Mouse (Mus musculus): ENCODE results near the gene Tma16. TPM values are rescaled to one million over a fixed set of nuclear protein-coding genes. Genes with fewer than 3 reads are reported as not detected.

Gene Tma16
- polyA plus RNA-seq, 1 experiment = not detected

DNA sequence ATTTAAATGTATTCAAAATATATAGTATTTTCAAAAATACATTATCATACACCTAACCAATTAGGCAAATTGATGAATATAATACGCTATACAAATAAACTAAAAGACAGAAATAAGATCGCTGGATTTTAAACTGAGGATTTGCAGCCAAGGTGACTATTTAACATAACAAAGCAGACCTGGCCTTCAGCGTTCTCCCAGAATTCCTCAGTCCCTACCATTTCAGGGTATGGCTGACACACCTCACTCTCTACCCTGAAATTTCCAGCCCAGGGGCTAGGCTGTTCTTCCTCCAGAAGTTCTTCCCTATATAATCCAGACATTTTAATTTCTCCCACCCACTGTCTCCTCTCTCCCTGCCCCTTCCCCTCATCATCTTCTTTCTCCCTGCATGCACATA is 2.2 kb upstream of the Tma16 start:
- 49% methylated on average over 3 of the region's 3 CpGs for WGBS
- no peak overlapping the region for H3K4me3 ChIP-seq (ENCODE audit: insufficient read depth, low read depth, low read length)
- H3K27ac ChIP-seq (ENCODE audit: insufficient read depth, low read depth, low read length) = no peak overlapping the region
- no peaks in the 10 kb centered on the region for H3K4me1 ChIP-seq (ENCODE audit: control insufficient read depth, insufficient read depth, low read length)
- no peak for TF ChIP-seq CTCF (IDR thresholded peaks at IDR 0.05; ENCODE audit: insufficient read depth, low read depth, low read length)

GRCm38 (mm10) chr8:66476880-66477279 is 9.4 kb downstream of the Tma16 start:
- WGBS = 92% methylated on average over 3 of the region's 3 CpGs
- Histone ChIP-seq H3K4me3 (ENCODE audit: insufficient read depth, low read depth, low read length) (no peak overlapping the region), H3K27ac (ENCODE audit: insufficient read depth, low read depth, low read length) (no peak overlapping the region), H3K4me1 (ENCODE audit: control insufficient read depth, insufficient read depth, low read length) (no peaks in the 10 kb centered on the region)
- TF ChIP-seq CTCF (IDR thresholded peaks at IDR 0.05; ENCODE audit: insufficient read depth, low read depth, low read length) = no peak
- no peak for TF ChIP-seq POLR2A (IDR thresholded peaks at IDR 0.05; ENCODE audit: insufficient read depth, low read depth, low read length)

DNA sequence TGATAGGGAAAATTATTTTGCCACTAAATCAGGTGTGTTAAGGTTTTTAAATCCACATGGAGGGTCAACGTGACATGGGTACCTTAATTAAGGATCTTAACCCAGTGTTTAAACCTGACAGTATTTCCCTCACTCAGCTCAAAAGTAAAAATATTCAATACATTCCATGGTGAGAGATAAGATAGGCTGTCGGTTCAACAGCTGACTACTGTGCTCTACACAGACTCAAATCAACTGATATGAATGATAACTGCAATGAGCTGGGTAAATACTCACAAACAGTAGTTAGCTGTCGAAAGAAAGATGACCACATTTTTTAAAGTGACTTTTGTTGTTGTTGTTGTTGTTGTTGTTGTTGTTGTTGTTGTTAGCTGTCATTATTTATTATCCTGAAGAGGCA is 16.5 kb downstream of the Tma16 start:
- H3K4me3 ChIP-seq (ENCODE audit: insufficient read depth, low read depth, low read length) = no peak overlapping the region
- TF ChIP-seq POLR2A (IDR thresholded peaks at IDR 0.05; ENCODE audit: insufficient read depth, low read depth, low read length) (no peak), CTCF (IDR thresholded peaks at IDR 0.05; ENCODE audit: insufficient read depth, low read depth, low read length) (no peak)
- H3K4me1 ChIP-seq (ENCODE audit: control insufficient read depth, insufficient read depth, low read length) = no peaks in the 10 kb centered on the region
- WGBS = 91% methylated on average over 3 of the region's 3 CpGs
- no peak overlapping the region for H3K27ac ChIP-seq (ENCODE audit: insufficient read depth, low read depth, low read length)

- no peak overlapping the region for H3K4me3 ChIP-seq (ENCODE audit: insufficient read depth, low read depth, low read length)
- no peak for TF ChIP-seq POLR2A (IDR thresholded peaks at IDR 0.05; ENCODE audit: insufficient read depth, low read depth, low read length)
- no peak for TF ChIP-seq CTCF (IDR thresholded peaks at IDR 0.05; ENCODE audit: insufficient read depth, low read depth, low read length)
- no peak overlapping the region for H3K27ac ChIP-seq (ENCODE audit: insufficient read depth, low read depth, low read length)
- no peaks in the 10 kb centered on the region for H3K4me1 ChIP-seq (ENCODE audit: control insufficient read depth, insufficient read depth, low read length)
These were observed 29.3 kb downstream of the Tma16 start for GRCm38 (mm10) chr8:66457057-66457456.

DNA sequence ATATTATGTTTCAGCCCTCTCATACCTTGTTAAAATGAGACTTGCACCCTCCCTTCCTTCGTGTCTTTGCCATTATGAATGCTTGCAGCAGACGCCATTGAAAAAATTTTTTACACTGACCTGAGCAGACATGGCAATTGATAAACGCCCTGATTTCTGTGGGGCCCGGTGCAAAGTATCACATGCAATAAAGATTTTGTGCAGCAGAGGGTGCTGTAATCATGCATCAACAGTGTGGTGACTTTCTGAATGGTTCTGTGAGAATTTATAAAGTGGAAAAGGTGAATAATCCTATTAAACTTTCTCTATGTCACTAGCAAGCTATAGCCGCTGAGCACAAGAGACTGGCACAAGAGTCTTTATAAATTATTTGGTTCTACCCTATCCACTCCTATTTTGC is 35.6 kb downstream of the Tma16 start:
- Histone ChIP-seq H3K4me3 (ENCODE audit: insufficient read depth, low read depth, low read length) (no peak overlapping the region), H3K4me1 (ENCODE audit: control insufficient read depth, insufficient read depth, low read length) (no peaks in the 10 kb centered on the region), H3K27ac (ENCODE audit: insufficient read depth, low read depth, low read length) (no peak overlapping the region)
- 17% methylated on average over 5 of the region's 5 CpGs for WGBS
- no peak for TF ChIP-seq POLR2A (IDR thresholded peaks at IDR 0.05; ENCODE audit: insufficient read depth, low read depth, low read length)

DNA sequence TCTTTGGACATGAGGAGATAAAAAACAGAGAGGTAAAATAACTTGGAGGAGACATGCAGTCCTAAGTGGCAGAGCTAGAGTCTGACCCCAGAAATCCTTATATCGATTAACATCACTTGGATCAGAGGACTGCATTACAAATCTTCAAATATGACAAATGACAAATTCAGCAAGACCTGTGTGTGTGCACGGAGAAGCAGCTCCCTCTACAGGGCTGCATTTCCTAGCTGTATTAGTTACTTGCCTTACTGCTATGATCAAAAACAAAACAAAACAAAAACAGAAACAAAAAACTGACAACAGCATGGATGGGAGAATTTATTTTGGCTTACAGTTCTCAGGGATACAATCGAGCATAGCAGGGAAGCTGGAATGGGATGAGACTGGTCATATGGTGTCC is 41.0 kb downstream of the Tma16 start:
- TF ChIP-seq POLR2A (IDR thresholded peaks at IDR 0.05; ENCODE audit: insufficient read depth, low read depth, low read length) = no peak
- no peak for TF ChIP-seq CTCF (IDR thresholded peaks at IDR 0.05; ENCODE audit: insufficient read depth, low read depth, low read length)
- Histone ChIP-seq H3K4me3 (ENCODE audit: insufficient read depth, low read depth, low read length) (no peak overlapping the region), H3K4me1 (ENCODE audit: control insufficient read depth, insufficient read depth, low read length) (no peaks in the 10 kb centered on the region), H3K27ac (ENCODE audit: insufficient read depth, low read depth, low read length) (no peak overlapping the region)
- WGBS = 80% methylated on average over 3 of the region's 3 CpGs

GRCm38 (mm10) chr8:66444141-66444540 is 42.2 kb downstream of the Tma16 start:
- no peak for TF ChIP-seq POLR2A (IDR thresholded peaks at IDR 0.05; ENCODE audit: insufficient read depth, low read depth, low read length)
- no peak for TF ChIP-seq CTCF (IDR thresholded peaks at IDR 0.05; ENCODE audit: insufficient read depth, low read depth, low read length)
- WGBS = 63% methylated on average over 5 of the region's 5 CpGs
- no peak overlapping the region for H3K4me3 ChIP-seq (ENCODE audit: insufficient read depth, low read depth, low read length)
- no peaks in the 10 kb centered on the region for H3K4me1 ChIP-seq (ENCODE audit: control insufficient read depth, insufficient read depth, low read length)
- H3K27ac ChIP-seq (ENCODE audit: insufficient read depth, low read depth, low read length) = no peak overlapping the region

GRCm38 (mm10) chr8:66442778-66443177 is 43.6 kb downstream of the Tma16 start:
- 47% methylated on average over 1 of the region's 1 CpGs for WGBS
- Histone ChIP-seq H3K4me3 (ENCODE audit: insufficient read depth, low read depth, low read length) (no peak overlapping the region), H3K4me1 (ENCODE audit: control insufficient read depth, insufficient read depth, low read length) (no peaks in the 10 kb centered on the region), H3K27ac (ENCODE audit: insufficient read depth, low read depth, low read length) (no peak overlapping the region)
- no peak for TF ChIP-seq CTCF (IDR thresholded peaks at IDR 0.05; ENCODE audit: insufficient read depth, low read depth, low read length)
- no peak for TF ChIP-seq POLR2A (IDR thresholded peaks at IDR 0.05; ENCODE audit: insufficient read depth, low read depth, low read length)

GRCm38 (mm10) chr8:66441123-66441522 is 45.2 kb downstream of the Tma16 start:
- H3K4me3 ChIP-seq (ENCODE audit: insufficient read depth, low read depth, low read length) = no peak overlapping the region
- TF ChIP-seq CTCF (IDR thresholded peaks at IDR 0.05; ENCODE audit: insufficient read depth, low read depth, low read length) (no peak), POLR2A (IDR thresholded peaks at IDR 0.05; ENCODE audit: insufficient read depth, low read depth, low read length) (no peak)
- H3K4me1 ChIP-seq (ENCODE audit: control insufficient read depth, insufficient read depth, low read length) = no peaks in the 10 kb centered on the region
- WGBS = 0% methylated on average over 1 of the region's 1 CpGs
- no peak overlapping the region for H3K27ac ChIP-seq (ENCODE audit: insufficient read depth, low read depth, low read length)

- Histone ChIP-seq H3K27ac (ENCODE audit: insufficient read depth, low read depth, low read length) (no peak overlapping the region), H3K4me3 (ENCODE audit: insufficient read depth, low read depth, low read length) (no peak overlapping the region), H3K4me1 (ENCODE audit: control insufficient read depth, insufficient read depth, low read length) (no peaks in the 10 kb centered on the region)
- WGBS = 92% methylated on average over 4 of the region's 4 CpGs
- no peak for TF ChIP-seq POLR2A (IDR thresholded peaks at IDR 0.05; ENCODE audit: insufficient read depth, low read depth, low read length)
- no peak for TF ChIP-seq CTCF (IDR thresholded peaks at IDR 0.05; ENCODE audit: insufficient read depth, low read depth, low read length)
These were observed 47.9 kb downstream of the Tma16 start for GRCm38 (mm10) chr8:66438468-66438867.
